Mouse (Mus musculus) stomach, embryonic 14.5 days (tissue): ENCODE measurements around the gene Tmod2. TPM values are rescaled to one million over a fixed set of nuclear protein-coding genes. Genes with fewer than 3 reads are reported as not detected.
A peak's percentile ranks its signal among the peaks of the same experiment; 100 is the strongest.
"Not testable (repeated sequence)": the region's sequence is repeated elsewhere in the genome, so short reads cannot be mapped to it uniquely, and the experiment has no call there.

Source experiments
- ATAC-seq: fragments of 200-750 bp; cut with Nextera tagmentation; 2 replicates; pipeline ENCODE4 v1.8.0; 2017; ENCODE audit warnings: low read depth, moderate TSS enrichment; ENCODE audit not compliant: insufficient number of reproducible peaks, insufficient read depth, low FRiP score
- H3K27ac ChIP-seq: fragments of 300-500 bp; sonication (generic); 2 replicates; pipeline ENCODE4 v1.5.1; 2014; ENCODE audit warnings: mild to moderate bottlenecking, low read length, moderate library complexity, mixed read lengths
- H3K27me3 ChIP-seq: fragments of 300-500 bp; sonication (generic); 2 replicates; pipeline ENCODE4 v1.6.1; 2014; ENCODE audit warnings: low read length, control low read depth, mixed read lengths; ENCODE audit not compliant: control insufficient read depth, insufficient read depth
- H3K36me3 ChIP-seq: fragments of 300-500 bp; sonication (generic); 2 replicates; pipeline ENCODE4 v1.6.1; 2014; ENCODE audit warnings: mild to moderate bottlenecking, control low read depth, low read length, moderate library complexity, mixed read lengths; ENCODE audit not compliant: control insufficient read depth, insufficient read depth
- H3K4me1 ChIP-seq: fragments of 300-500 bp; sonication (generic); 2 replicates; pipeline ENCODE4 v1.6.1; 2014; ENCODE audit warnings: low read length, control low read depth, mixed read lengths; ENCODE audit not compliant: control insufficient read depth, insufficient read depth
- H3K4me2 ChIP-seq: fragments of 300-500 bp; sonication (generic); replicated peaks from 2 replicates; pipeline ENCODE4 v1.6.1; 2014; ENCODE audit warnings: low read depth, low read length, control low read depth
- H3K4me3 ChIP-seq: fragments of 300-500 bp; sonication (generic); 2 replicates; pipeline ENCODE4 v1.5.1; 2014; ENCODE audit warnings: low read depth, low read length, control low read depth
- H3K9ac ChIP-seq: fragments of 300-500 bp; sonication (generic); replicated peaks from 2 replicates; pipeline ENCODE4 v1.6.1; 2014; ENCODE audit warnings: low read depth, mild to moderate bottlenecking, control low read depth, low read length, moderate library complexity, mixed read lengths
- H3K9me3 ChIP-seq: fragments of 300-500 bp; sonication (generic); 2 replicates; pipeline ENCODE4 v1.6.1; 2016; ENCODE audit warnings: low read depth, low read length, control low read depth; ENCODE audit not compliant: control insufficient read depth
- WGBS: fragments of 180-500 bp; shearing (Covaris S2); extraction: QIAGEN DNeasy Blood & Tissue Kit; methylation state at CpG from one replicate; pipeline ENCODE4 v1.1.7; 2014; 5-methylcytosine and 5-hydroxymethylcytosine counted together
- polyA plus RNA-seq: library from polyadenylated mRNA; unstranded; fragments of >200 nt; fragmentation: Nextera tagmentation; extraction: Ambion mirVana; gene quantifications from 2 replicates; pipeline ENCODE4 v1.2.1, GENCODE M21; 2014

Gene Tmod2
- polyA plus RNA-seq, 1 experiment from 2014 or later = 17.6 TPM

DNA sequence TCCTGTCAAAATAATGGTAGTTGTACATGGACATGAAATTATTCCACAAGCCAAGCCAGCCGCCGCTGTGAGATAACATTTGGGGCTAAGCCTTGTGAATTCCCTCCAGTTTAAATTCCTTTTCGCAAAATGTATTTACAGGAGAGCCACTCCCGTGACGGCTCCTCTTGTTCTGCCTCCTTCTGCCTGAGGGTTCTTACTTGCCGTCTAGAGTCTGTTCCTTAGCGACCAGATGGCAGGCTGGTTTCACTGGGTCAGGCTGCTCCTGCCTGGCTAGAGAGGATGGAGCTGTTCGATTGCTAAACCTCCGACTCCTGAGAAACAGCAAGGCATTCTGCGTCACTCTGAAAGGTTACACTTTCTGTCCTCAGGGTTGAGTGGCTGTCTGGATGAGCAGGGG is 21.0 kb upstream of the Tmod2 start:
- H3K9ac ChIP-seq = no peak overlapping the region
- no peak overlapping the region for H3K4me2 ChIP-seq
- H3K27me3 ChIP-seq = no peaks in the 10 kb centered on the region
- no peaks in the 10 kb centered on the region for H3K4me1 ChIP-seq
- H3K36me3 ChIP-seq = 0 out of 2 replicates have a peak, but pooled peaks cover 2% of the 10 kb centered on the region
- H3K27ac ChIP-seq = no peak overlapping the region
- ATAC-seq = no peak
- 30% methylated on average over 10 of the region's 10 CpGs for WGBS
- H3K4me3 ChIP-seq = no peak overlapping the region
- no peaks in the 10 kb centered on the region for H3K9me3 ChIP-seq

DNA sequence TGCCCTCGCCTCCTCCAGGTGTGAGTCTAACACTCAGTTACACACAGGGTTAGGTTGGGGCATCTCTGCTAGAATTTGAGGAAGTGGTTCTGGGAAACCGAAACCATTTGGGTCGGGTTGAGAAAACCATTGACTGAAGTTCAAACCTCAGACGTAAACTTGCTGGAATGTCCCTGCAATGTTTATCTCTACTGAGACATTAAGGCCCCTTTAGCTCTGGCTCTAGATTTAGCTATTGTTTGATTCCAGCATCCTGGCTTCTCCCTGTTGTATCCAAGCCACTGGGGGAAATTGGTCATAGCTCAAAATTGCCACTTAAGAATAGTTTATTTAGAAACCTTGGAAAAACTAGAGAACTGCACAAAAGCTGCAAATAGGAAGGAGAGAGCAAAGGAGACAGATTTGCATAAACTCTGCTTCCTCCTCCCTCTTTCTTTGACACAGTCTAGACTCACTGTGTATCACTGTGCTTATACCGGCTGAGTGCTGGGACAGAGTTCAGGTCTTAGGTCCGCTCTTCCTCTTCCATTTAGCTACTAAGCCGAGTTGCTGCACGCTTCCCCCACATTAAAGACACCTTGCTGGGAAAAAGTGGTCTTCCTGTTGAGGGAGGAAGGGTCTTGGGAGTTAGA is 19.8 kb upstream of the Tmod2 start:
- no peak overlapping the region for H3K27ac ChIP-seq
- no peak overlapping the region for H3K4me2 ChIP-seq
- no peaks in the 10 kb centered on the region for H3K27me3 ChIP-seq
- 0 out of 2 replicates have a peak, but pooled peaks cover 2% of the 10 kb centered on the region for H3K36me3 ChIP-seq
- H3K4me3 ChIP-seq = no peak overlapping the region
- H3K9me3 ChIP-seq = no peaks in the 10 kb centered on the region
- no peak for ATAC-seq
- no peaks in the 10 kb centered on the region for H3K4me1 ChIP-seq
- no peak overlapping the region for H3K9ac ChIP-seq
- 61% methylated on average over 8 of the region's 8 CpGs for WGBS

- H3K9ac ChIP-seq = peak overlapping the region; percentile 89
- H3K27ac ChIP-seq = peak overlapping the region; percentile 87; the same call in 1 of the 2 replicates
- no peak for ATAC-seq
- no peaks in the 10 kb centered on the region for H3K36me3 ChIP-seq
- peak overlapping the region; percentile 49 for H3K4me2 ChIP-seq
- 1% methylated on average over 14 of the region's 14 CpGs for WGBS
- H3K4me1 ChIP-seq = no peaks in the 10 kb centered on the region
- peak overlapping the region; percentile 83 for H3K4me3 ChIP-seq
- no peaks in the 10 kb centered on the region for H3K27me3 ChIP-seq
- H3K9me3 ChIP-seq = no peaks in the 10 kb centered on the region
Measured at GRCm38 (mm10) chr9:75626308-75626604, 15.1 kb upstream of the Tmod2 start.

DNA sequence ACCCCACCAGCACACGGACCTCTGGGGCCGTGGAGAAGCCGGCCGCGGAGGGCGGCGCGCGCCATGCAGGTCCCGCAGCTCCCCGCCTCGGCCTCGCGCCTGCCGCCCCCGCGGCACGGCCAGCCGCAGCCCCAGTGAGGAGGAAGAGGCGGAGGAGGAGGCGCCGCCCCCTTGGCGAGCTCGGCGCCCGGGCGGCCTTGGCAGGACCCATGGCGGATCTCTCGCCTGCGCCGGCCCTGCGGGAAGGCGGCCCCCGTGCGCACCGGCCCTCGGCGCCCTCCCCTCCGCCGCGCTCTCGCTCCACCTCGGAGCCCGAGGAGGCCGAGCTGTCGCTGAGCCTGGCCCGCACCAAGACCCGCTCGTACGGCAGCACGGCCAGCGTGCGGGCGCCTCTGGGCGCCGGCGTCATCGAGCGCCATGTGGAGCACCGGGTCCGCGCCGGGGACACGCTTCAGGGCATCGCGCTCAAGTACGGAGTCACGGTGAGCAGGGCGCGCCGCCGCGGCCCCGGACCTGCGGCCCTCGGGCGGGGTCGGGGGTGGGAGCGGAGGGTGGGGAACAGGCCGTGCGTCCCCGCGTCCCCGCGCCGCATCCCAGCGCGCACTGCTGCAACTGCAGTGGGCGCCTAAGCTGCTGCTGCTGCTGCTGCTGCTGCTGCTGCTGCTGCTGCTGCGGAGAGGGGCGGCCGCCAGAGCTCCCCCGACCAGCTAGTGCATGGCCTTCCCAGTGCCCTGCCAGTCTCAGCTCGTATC is 14.6 kb upstream of the Tmod2 start, which contains the start of gene Lysmd2:
Lysmd2 (plus strand) TSS at position 186 of the 752 bp plus-strand sequence.
- peak; percentile 89 for ATAC-seq
- H3K27ac ChIP-seq = peak within 1 kb of the TSS; percentile 87; the same call in 1 of the 2 replicates
- H3K36me3 ChIP-seq = no peaks in the 10 kb centered on the region
- H3K9ac ChIP-seq = peak within 1 kb of the TSS; percentile 89
- H3K4me3 ChIP-seq = peak within 1 kb of the TSS; percentile 83
- under 1% methylated on average over 71 of the region's 94 CpGs for WGBS
- H3K4me1 ChIP-seq = no peaks in the 10 kb centered on the region
- peak within 1 kb of the TSS; percentile 49 for H3K4me2 ChIP-seq
- H3K27me3 ChIP-seq = no peaks in the 10 kb centered on the region
- no peaks in the 10 kb centered on the region for H3K9me3 ChIP-seq

GRCm38 (mm10) chr9:75624983-75625555 is 13.9 kb upstream of the Tmod2 start:
- peak overlapping the region; percentile 87; the same call in 1 of the 2 replicates for H3K27ac ChIP-seq
- H3K36me3 ChIP-seq = no peaks in the 10 kb centered on the region
- peak overlapping the region; percentile 49 for H3K4me2 ChIP-seq
- H3K27me3 ChIP-seq = no peaks in the 10 kb centered on the region
- H3K9me3 ChIP-seq = no peaks in the 10 kb centered on the region
- WGBS = 11% methylated on average over 18 of the region's 18 CpGs
- H3K4me3 ChIP-seq = peak overlapping the region; percentile 83
- peak overlapping the region; percentile 89 for H3K9ac ChIP-seq
- no peaks in the 10 kb centered on the region for H3K4me1 ChIP-seq
- peak; percentile 19; the same call in 1 of the 2 replicates for ATAC-seq

DNA sequence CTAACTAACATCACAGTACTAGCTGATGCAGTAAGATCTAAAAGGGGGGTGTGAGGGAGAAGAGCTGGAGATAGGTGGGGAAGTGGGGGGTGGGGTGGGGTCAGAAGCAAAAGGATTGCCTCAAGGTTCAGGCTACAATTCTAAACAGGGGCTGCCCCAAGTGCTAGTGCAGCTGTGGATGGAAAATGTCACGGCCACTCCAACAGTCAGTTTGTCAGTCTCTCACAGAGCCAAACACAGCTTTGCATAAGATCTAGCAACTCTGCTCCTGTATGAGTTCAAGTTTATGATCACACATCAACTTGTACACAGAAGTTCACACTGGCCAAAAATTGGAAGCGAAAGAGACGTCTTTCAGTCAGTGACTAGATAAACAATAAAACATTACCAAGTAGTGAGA is 10.3 kb upstream of the Tmod2 start:
- ATAC-seq = no peak
- no peak overlapping the region for H3K4me3 ChIP-seq
- WGBS = 69% methylated on average over 3 of the region's 3 CpGs
- H3K27me3 ChIP-seq = no peaks in the 10 kb centered on the region
- no peak overlapping the region for H3K27ac ChIP-seq
- no peak overlapping the region for H3K4me2 ChIP-seq
- H3K36me3 ChIP-seq = no peaks in the 10 kb centered on the region
- no peaks in the 10 kb centered on the region for H3K9me3 ChIP-seq
- H3K4me1 ChIP-seq = no peaks in the 10 kb centered on the region
- no peak overlapping the region for H3K9ac ChIP-seq

DNA sequence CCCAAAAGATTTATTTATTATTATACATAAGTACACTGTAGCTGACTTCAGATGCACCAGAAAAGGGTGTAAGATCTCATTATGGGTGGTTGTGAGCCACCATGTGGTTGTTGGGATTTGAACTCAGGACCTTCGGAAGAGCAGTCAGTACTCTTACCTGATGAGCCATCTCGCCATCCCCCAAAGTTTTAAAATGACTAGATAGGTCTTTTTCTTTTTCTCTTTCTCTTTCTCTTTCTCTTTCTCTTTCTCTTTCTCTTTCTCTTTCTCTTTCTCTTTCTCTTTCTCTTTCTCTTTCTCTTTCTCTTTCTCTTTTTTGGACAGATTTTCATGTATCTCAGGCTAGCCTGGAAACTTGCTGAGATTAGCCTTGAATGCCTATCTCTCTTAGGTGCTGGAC is 8.6 kb upstream of the Tmod2 start:
- not testable (repeated sequence) for H3K27me3 ChIP-seq, H3K9me3 ChIP-seq, H3K36me3 ChIP-seq, H3K9ac ChIP-seq, ATAC-seq, H3K27ac ChIP-seq, H3K4me2 ChIP-seq, H3K4me1 ChIP-seq, H3K4me3 ChIP-seq
- WGBS = 93% methylated on average over 2 of the region's 2 CpGs

- Histone ChIP-seq H3K27ac (no peak overlapping the region), H3K4me3 (no peak overlapping the region), H3K36me3 (no peaks in the 10 kb centered on the region), H3K9ac (no peak overlapping the region), H3K4me2 (no peak overlapping the region), H3K4me1 (no peaks in the 10 kb centered on the region), H3K9me3 (no peaks in the 10 kb centered on the region), H3K27me3 (no peaks in the 10 kb centered on the region)
- ATAC-seq = no peak
- 80% methylated on average over 6 of the region's 6 CpGs for WGBS
Measured at GRCm38 (mm10) chr9:75618836-75619400, 7.8 kb upstream of the Tmod2 start.
